Mouse (Mus musculus): ENCODE results near the gene Pcsk7.

DNA sequence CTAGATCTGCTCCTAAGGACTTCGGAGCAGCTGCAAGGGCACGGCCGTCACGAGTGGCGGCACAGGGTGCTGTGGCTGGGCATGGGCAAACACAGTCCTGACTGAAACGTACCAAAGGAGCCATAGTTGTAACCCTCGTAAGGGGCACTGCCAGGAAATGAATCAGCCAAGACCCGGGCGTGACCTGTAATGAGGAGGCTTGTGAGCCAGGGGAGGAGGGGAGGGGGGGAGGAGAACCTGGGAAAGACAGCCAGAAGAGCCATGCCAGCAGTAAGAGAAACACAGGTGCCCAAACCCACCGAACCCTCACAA lies 40.5 kb downstream of the Pcsk7 start:
- no peak for TF ChIP-seq POLR2A (IDR thresholded peaks at IDR 0.05; ENCODE audit: borderline replicate concordance, low read depth, low read length)
- no peak for TF ChIP-seq CTCF (IDR thresholded peaks at IDR 0.05; ENCODE audit: low read depth, low read length)

All from bone marrow macrophage, adult 2 months (primary cell).